Mouse (Mus musculus) embryonic facial prominence, embryonic 11.5 days (tissue): ENCODE measurements around the gene Pcca. TPM values are rescaled to one million over a fixed set of nuclear protein-coding genes. Genes with fewer than 3 reads are reported as not detected.

Experiments
- ATAC-seq: fragments of 200-750 bp; cut with Nextera tagmentation; replicated peaks from 2 replicates; pipeline ENCODE4 v1.8.0; 2017; ENCODE audit warnings: low read depth; ENCODE audit not compliant: insufficient number of reproducible peaks, low FRiP score, low TSS enrichment
- DNase-seq: peaks from one replicate; pipeline ENCODE4 v3.0.0-alpha.2; 2015; ENCODE audit warnings: low spot score
- H3K27ac ChIP-seq: fragments of 300-500 bp; sonication (generic); replicated peaks from 2 replicates; pipeline ENCODE4 v1.5.1; 2014; ENCODE audit warnings: mild to moderate bottlenecking, low read depth, low read length, control low read depth
- H3K27me3 ChIP-seq: fragments of 300-500 bp; sonication (generic); 2 replicates; pipeline ENCODE4 v1.6.1; 2014; ENCODE audit warnings: mild to moderate bottlenecking, low read length, moderate library complexity, mixed read lengths; ENCODE audit not compliant: control insufficient read depth, insufficient read depth
- H3K36me3 ChIP-seq: fragments of 300-500 bp; sonication (generic); replicated peaks from 2 replicates; pipeline ENCODE4 v1.6.1; 2014; ENCODE audit warnings: low read depth, mild to moderate bottlenecking, low read length, moderate library complexity, mixed read lengths; ENCODE audit not compliant: control insufficient read depth, insufficient read depth
- H3K4me1 ChIP-seq: fragments of 300-500 bp; sonication (generic); 2 replicates; pipeline ENCODE4 v1.6.1; 2014; ENCODE audit warnings: low read length, mixed read lengths; ENCODE audit not compliant: control insufficient read depth, insufficient read depth
- H3K4me2 ChIP-seq: fragments of 300-500 bp; sonication (generic); 2 replicates; pipeline ENCODE4 v1.6.1; 2014; ENCODE audit warnings: low read depth, mild to moderate bottlenecking, control low read depth, low read length, moderate library complexity
- H3K4me3 ChIP-seq: fragments of 300-500 bp; sonication (generic); 2 replicates; pipeline ENCODE4 v1.5.1; 2014; ENCODE audit warnings: low read depth, low read length, control low read depth
- H3K9ac ChIP-seq: fragments of 300-500 bp; sonication (generic); replicated peaks from 2 replicates; pipeline ENCODE4 v1.6.1; 2014; ENCODE audit warnings: mild to moderate bottlenecking, control low read depth, low read length
- H3K9me3 ChIP-seq: fragments of 300-500 bp; sonication (generic); replicated peaks from 2 replicates; pipeline ENCODE4 v1.6.1; 2016; ENCODE audit warnings: mild to moderate bottlenecking, low read length, inconsistent platforms, mixed read lengths; ENCODE audit not compliant: control insufficient read depth
- WGBS: fragments of 180-500 bp; shearing (Covaris S2); extraction: QIAGEN DNeasy Blood & Tissue Kit; methylation state at CpG from one replicate; pipeline ENCODE4 v1.1.7; 2014; 5-methylcytosine and 5-hydroxymethylcytosine counted together
- polyA plus RNA-seq: library from polyadenylated mRNA; unstranded; fragments of >200 nt; fragmentation: Nextera tagmentation; extraction: Ambion mirVana; gene quantifications from 2 replicates; pipeline ENCODE4 v1.2.1, GENCODE M21; 2014

Pcca gene
- polyA plus RNA-seq, 1 experiment from 2014 or later: 35.3 TPM

DNA sequence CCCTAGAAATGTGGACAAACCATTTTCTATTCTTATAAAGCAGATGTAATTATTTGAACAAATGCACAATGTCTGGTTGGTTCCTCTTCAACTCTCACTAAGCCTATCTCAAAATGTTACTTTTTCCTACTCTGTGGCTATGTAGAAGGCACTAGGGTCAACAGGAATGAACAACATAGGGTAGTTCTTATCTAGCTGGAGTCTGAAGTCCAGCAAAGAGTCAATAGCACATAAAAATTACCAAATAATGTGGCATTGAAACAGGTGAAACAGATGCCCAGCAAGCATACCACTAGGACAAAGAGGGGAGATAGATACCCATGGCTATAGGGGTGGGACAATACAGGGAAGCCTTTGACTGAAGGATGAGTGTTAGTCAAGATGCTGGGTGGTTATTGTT, 377.1 kb downstream of the Pcca start:
- no peak overlapping the region for H3K9ac ChIP-seq
- no peaks in the 10 kb centered on the region for H3K27me3 ChIP-seq
- no peak overlapping the region for H3K4me2 ChIP-seq
- no peaks in the 10 kb centered on the region for H3K36me3 ChIP-seq
- H3K4me1 ChIP-seq: no peaks in the 10 kb centered on the region; the same call in 1 of the 2 replicates
- no peak for DNase-seq
- H3K4me3 ChIP-seq: no peak overlapping the region
- ATAC-seq: no peak
- no peak overlapping the region for H3K27ac ChIP-seq
- no peaks in the 10 kb centered on the region for H3K9me3 ChIP-seq

DNA sequence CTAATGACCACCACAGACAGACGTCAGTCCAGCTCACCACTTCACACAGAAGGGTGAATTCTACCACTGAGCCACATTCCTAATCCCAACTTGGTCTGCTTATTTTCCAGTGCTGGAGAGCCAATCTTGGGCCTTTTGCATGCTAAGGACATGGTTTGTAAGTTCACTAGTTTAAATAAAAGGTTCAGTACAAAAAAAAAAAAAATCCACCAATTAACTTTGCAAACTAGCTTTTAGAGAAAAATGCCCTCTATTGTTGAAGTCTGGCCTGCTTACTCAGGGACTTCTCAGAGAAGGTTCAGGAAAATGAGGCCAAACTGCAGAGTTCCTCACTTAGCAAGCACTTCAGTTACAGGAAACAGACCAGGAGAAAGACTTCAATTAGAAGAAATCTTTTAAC, 378.0 kb downstream of the Pcca start:
- Histone ChIP-seq H3K4me1 (no peaks in the 10 kb centered on the region; the same call in 1 of the 2 replicates), H3K4me3 (no peak overlapping the region), H3K36me3 (no peaks in the 10 kb centered on the region), H3K9me3 (no peaks in the 10 kb centered on the region), H3K27ac (no peak overlapping the region), H3K4me2 (peak overlapping the region; percentile 77; the same call in 1 of the 2 replicates), H3K27me3 (no peaks in the 10 kb centered on the region), H3K9ac (no peak overlapping the region)
- no peak for ATAC-seq
- WGBS: 44% methylated on average over 1 of the region's 1 CpGs
- DNase-seq: no peak

- DNase-seq (peak; percentile 68), ATAC-seq (peak; percentile 77)
- H3K4me1 ChIP-seq: no peaks in the 10 kb centered on the region; the same call in 1 of the 2 replicates
- no peaks in the 10 kb centered on the region for H3K9me3 ChIP-seq
- H3K27me3 ChIP-seq: no peaks in the 10 kb centered on the region
- WGBS: under 1% methylated on average over 57 of the region's 58 CpGs
- no peak overlapping the region for H3K27ac ChIP-seq
- H3K4me3 ChIP-seq: peak overlapping the region; percentile 62
- H3K36me3 ChIP-seq: no peaks in the 10 kb centered on the region
- H3K4me2 ChIP-seq: peak overlapping the region; percentile 77
- peak overlapping the region; percentile 64 for H3K9ac ChIP-seq
These were observed 378.8 kb downstream of the Pcca start for GRCm38 (mm10) chr14:122912812-122913498.

DNA sequence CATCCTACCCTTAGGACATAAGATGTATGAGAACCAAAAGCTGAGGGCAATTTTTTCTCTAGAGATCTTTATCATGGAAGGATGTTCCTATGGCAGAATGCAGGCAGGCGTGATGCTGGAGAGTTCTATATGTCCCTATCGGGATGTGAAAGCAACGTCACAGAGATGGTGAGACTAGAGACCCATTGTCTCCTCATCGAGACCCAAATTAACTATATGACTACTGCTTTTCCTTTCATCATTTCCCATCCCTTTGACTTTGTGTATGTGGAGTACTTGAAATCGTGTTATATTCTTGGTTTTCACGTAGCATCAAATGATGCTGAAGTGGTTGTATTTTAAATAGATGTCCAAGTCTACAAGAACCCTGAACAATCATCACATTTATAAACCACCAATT, 379.5 kb downstream of the Pcca start, which contains the start of gene Ggact:
Ggact (minus strand) TSS at position 101 of the 400 bp plus-strand sequence.
- H3K4me1 ChIP-seq: no peaks in the 10 kb centered on the region; the same call in 1 of the 2 replicates
- no peak within 1 kb of the TSS for H3K27ac ChIP-seq
- 77% methylated on average over 6 of the region's 6 CpGs for WGBS
- peak within 1 kb of the TSS; percentile 62 for H3K4me3 ChIP-seq
- DNase-seq (no peak), ATAC-seq (no peak)
- H3K9me3 ChIP-seq: no peaks in the 10 kb centered on the region
- peak within 1 kb of the TSS; percentile 77 for H3K4me2 ChIP-seq
- H3K9ac ChIP-seq: peak within 1 kb of the TSS; percentile 64
- no peaks in the 10 kb centered on the region for H3K36me3 ChIP-seq
- no peaks in the 10 kb centered on the region for H3K27me3 ChIP-seq

- no peak for DNase-seq
- Histone ChIP-seq H3K27ac (no peak overlapping the region), H3K4me3 (no peak overlapping the region), H3K36me3 (no peaks in the 10 kb centered on the region), H3K27me3 (no peaks in the 10 kb centered on the region), H3K4me2 (no peak overlapping the region), H3K9me3 (no peaks in the 10 kb centered on the region), H3K9ac (no peak overlapping the region), H3K4me1 (no peaks in the 10 kb centered on the region; the same call in 1 of the 2 replicates)
- no peak for ATAC-seq
- WGBS: 97% methylated on average over 1 of the region's 1 CpGs
These were observed 383.6 kb downstream of the Pcca start for GRCm38 (mm10) chr14:122917676-122918075.

DNA sequence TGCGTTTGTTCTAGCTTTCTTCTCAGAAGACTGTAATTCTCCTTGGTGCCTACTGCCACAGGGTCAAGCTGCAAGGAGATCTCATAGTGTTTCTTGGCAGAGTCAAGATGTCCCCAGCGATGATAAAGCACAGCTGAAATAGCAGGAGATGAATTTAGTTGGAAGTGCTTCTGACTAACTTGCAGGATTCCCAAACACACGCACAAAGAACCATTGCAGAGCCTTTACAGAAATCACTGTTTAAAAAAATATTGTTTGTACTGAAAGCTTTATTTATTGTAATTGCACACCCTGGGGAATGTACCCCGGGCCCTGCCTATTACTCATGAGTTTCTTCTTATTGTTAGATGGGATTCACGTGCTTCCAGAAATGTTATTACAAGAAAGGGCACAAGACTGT, 385.9 kb downstream of the Pcca start:
- no peak overlapping the region for H3K4me3 ChIP-seq
- no peak overlapping the region for H3K4me2 ChIP-seq
- H3K4me1 ChIP-seq: no peaks in the 10 kb centered on the region
- no peaks in the 10 kb centered on the region for H3K27me3 ChIP-seq
- no peak for DNase-seq
- H3K9me3 ChIP-seq: no peaks in the 10 kb centered on the region
- H3K27ac ChIP-seq: no peak overlapping the region
- 72% methylated on average over 5 of the region's 5 CpGs for WGBS
- H3K9ac ChIP-seq: no peak overlapping the region
- ATAC-seq: no peak
- no peaks in the 10 kb centered on the region for H3K36me3 ChIP-seq

GRCm38 (mm10) chr14:122936460-122936859, 402.3 kb downstream of the Pcca start:
- Histone ChIP-seq H3K4me1 (no peaks in the 10 kb centered on the region), H3K4me2 (no peak overlapping the region), H3K36me3 (no peaks in the 10 kb centered on the region), H3K9me3 (no peaks in the 10 kb centered on the region), H3K27me3 (no peaks in the 10 kb centered on the region), H3K27ac (no peak overlapping the region), H3K9ac (no peak overlapping the region), H3K4me3 (no peak overlapping the region)
- WGBS: 85% methylated on average over 1 of the region's 1 CpGs
- ATAC-seq (no peak), DNase-seq (no peak)
